Mouse (Mus musculus) layer of hippocampus, adult 9-10 months (tissue): ENCODE data around the gene Fzd10.

Experiments used
- DNase-seq: peaks from one replicate; pipeline ENCODE4 v3.0.0; 2022; ENCODE audit warnings: low spot score

Gene Fzd10

GRCm38 (mm10) chr5:128600072-128601021, at the start of gene Fzd10:
TSS of gene Fzd10 (plus strand) at chr5:128600844.
- no peak for DNase-seq

- DNase-seq = no peak
These were observed 49.2 kb upstream of the Fzd10 start for GRCm38 (mm10) chr5:128551448-128551847.

DNA sequence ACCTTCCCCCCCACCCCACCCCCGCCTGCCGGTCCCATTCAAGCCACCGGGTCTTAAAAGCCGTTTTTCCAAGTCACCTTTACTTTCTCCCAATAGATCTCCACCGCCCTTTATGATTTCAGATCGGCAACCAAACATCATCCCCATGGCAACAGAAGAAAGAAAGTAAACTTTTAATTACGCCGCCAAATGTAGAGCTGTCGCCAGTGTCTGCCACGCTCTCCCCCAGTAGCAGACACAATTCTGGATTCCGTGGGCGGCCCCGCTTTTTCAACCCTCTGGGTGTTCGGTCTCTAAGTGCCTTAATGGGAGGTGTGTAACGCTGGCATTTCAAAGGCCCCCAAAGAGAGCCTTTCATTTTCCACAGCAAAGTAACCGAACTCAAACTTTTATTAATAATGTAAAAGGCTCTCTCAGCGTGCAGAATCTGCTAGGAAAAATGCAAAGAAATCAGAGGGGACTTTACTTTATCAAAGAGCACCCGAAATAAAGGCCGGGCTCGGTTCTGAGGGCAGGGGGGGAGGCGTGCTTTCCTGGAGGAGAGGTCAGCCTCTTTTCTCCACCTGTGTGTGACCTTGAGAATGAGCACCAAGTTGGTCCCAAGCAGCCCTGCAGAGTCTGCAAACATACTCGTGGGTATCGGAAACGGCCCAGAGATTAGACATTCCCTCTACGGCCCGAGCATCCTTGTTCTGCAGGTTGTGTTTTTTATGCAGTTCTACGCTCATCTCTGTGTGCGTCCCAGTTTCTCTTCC, 48.3 kb upstream of the Fzd10 start:
- DNase-seq = no peak

GRCm38 (mm10) chr5:128558126-128558525, 42.5 kb upstream of the Fzd10 start:
- DNase-seq = no peak

- DNase-seq = no peak
These were observed 33.3 kb upstream of the Fzd10 start for GRCm38 (mm10) chr5:128567313-128567712.

GRCm38 (mm10) chr5:128568970-128569369, 31.7 kb upstream of the Fzd10 start:
- no peak for DNase-seq

GRCm38 (mm10) chr5:128570091-128570490, 30.6 kb upstream of the Fzd10 start:
- DNase-seq = no peak

- DNase-seq = no peak
These were observed 29.8 kb upstream of the Fzd10 start for GRCm38 (mm10) chr5:128570848-128571247.

GRCm38 (mm10) chr5:128571706-128572105, 28.9 kb upstream of the Fzd10 start:
- DNase-seq = no peak

GRCm38 (mm10) chr5:128575997-128576579, 24.6 kb upstream of the Fzd10 start:
- DNase-seq = no peak

GRCm38 (mm10) chr5:128579047-128579650, 21.5 kb upstream of the Fzd10 start:
- DNase-seq = no peak

DNA sequence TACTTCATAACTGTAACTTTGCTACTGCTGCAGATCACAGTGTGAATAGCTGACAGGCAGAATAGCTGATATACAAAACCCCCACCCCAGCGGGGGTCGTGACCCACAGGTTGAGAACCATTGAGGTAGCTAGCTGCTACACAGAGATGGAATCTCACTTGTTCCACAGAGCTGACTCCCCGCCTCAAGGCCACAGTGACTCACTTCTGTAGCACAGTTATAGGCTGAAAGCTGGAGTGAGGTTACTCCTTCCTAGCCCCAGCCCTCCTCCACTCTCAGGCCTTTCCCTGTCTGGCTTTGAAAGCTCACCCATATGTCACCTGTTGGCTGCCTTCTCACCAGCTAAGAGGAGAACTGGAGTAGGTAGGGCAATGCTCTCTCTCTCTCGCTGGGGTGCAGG, 19.7 kb upstream of the Fzd10 start:
- no peak for DNase-seq

DNA sequence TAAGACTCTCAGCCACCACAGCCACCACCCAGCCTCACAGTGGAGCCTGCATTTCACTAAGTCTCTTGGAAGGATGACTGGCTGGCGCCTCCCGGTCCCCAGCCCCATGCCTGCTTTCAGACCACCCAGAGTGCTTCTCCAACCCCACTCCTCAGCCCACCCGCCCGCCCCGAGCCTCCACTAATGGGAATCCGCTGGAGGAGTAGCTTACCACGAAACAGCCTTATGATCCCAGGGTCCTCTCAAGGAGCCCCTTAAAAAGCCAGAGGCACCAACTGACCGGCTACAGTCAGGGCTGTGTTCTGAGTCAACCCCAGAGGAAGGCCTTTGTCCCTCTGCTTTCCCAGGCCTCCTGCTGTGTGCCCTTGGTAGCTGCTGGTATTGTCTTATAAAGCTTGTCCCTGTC, 19.1 kb upstream of the Fzd10 start:
- no peak for DNase-seq

GRCm38 (mm10) chr5:128589231-128589630, 11.4 kb upstream of the Fzd10 start:
- no peak for DNase-seq

DNA sequence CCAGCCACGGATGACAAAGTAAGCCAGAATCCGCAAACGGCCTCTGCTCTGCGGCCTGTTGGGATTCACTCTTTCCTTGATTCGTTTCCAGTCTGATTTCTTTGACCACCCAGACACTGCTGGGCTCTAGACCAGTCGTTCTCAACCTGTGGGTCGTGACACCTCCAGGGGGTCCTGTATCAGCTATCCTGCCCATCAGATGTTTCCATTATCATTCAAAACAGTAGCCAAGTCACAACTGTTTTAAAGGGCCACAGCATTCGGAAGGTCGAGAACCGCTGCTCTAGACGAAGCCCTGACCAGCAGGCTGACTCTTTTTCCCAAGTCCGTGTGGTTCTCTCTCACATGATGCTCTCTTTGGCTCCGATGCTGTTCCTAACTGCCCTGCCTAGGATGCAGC, 7.2 kb upstream of the Fzd10 start:
- no peak for DNase-seq

GRCm38 (mm10) chr5:128596813-128597212, 3.8 kb upstream of the Fzd10 start:
- DNase-seq = no peak

- no peak for DNase-seq
These were observed 3.3 kb upstream of the Fzd10 start for GRCm38 (mm10) chr5:128597381-128597780.

DNA sequence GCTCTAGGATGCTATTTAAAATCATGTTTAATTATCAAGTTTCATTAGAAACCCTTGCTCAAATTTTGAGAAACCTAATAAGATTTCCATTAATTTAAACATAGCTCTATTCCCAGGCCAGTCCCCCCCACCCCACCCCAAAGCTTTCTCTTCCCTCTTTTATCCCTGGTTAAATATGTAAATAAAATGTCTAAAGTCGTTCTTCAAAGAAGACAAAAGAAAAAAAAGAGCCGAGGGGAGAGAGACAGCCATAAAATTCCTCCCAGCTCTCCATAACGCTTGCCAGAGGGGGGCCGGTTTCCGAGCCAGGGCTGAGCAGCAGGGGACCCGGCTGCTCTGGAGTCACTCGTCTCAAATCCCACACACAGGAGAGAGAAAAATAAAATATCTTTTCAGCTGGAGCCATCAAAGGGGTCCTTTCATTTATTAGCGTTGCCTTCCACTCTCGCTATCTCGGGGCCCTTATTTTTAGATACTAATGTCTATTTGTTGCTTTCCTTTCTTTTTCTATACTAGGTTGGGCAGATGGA, 2.4 kb upstream of the Fzd10 start:
- DNase-seq = no peak

- DNase-seq = no peak
These were observed 1.8 kb upstream of the Fzd10 start for GRCm38 (mm10) chr5:128598760-128599364.

DNA sequence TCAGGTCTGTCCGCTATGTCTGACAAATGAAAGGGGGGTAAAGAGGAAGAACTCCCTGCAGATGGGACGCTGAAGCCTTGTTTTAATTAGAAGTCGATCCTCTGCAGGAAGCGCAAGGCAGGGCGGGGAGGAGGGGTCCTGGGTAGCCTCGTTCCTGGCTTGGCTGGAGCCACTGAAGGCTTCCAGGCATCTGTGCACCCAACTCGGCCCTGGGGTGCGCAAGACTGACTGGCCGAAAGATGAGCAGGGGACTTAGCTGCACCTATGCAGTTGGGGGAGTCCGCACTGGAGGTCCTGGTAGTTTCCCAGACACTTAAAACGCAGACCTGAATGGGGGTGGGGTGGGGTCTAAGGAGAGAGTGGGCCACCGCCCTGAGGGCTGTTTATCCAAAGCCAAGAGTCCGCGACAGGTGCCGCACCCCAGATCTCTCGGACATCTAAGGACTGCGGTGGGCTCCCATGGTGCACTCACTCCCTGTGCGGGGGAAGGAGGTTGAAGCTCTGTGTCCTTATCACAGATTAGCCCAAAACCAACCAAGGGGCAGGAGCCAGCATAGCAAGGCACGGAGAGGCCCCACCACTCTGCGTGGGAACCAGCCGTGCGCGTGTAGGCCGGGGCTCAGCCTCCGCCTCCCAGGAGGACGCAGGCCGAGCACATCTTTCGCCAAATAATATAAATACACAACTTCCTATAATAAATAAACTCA, 1.1 kb upstream of the Fzd10 start:
- DNase-seq = no peak
